Comparison of ENCODE assay signal across 40 mouse cellular contexts in the genomic region with DNA sequence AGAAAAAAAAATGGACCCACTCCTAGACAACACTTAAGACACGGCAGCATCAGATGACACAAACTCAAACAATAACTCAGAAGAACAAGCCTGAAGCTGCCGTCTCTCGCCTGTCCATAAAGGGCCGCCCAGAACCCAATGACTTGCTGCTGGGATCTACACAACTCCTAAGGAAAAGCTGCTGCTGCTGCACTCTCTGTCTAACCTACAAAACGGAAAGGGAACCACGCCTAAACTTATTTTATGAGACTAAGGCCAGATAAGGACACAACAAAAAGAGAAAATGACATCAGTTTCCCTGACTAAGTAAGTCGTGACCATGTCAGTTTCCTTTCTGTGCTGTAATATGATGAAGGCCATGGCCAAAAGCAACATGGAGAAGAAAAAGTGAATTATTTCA. TPM values are rescaled to one million over a fixed set of nuclear protein-coding genes. Genes with fewer than 3 reads are reported as not detected.
DNase-seq lines count a peak whose midpoint lies in the region; ATAC-seq lines count a peak whose summit lies in the region.
"Had no signal": no experiment of that assay in that cellular context is flagged by ENCODE, and none has a peak within 500 bp of the region (broad histone marks: within the 10 kb centered on the region; RNA-seq: fewer than 3 reads in every experiment).

No protein-coding gene starts in this region.

- peak; percentile 64 for DNase-seq in heart, adult 11 months
- no peak for DNase-seq in heart, embryonic 10.5 days (ENCODE audit: low spot score)
- peak; percentile 10 for DNase-seq in MEL-GATA-1-ER (ENCODE audit: extremely low read depth, low read depth)
- DNase-seq in right cerebral cortex, postnatal 10 days (ENCODE audit: low spot score in 2 of 2): no peak
- DNase-seq: adrenal gland, adult 8-10 months; B cell, adult 2 months; cerebellum, adult 8-10 months; cerebellum, postnatal 36 days; embryo, embryonic 11 days; gastrocnemius, postnatal 36 days; kidney, adult 8-10 months; kidney, postnatal 14 days; right cerebral cortex, postnatal 14 days; thymus, postnatal 14 days had no signal

- H3K9me3 ChIP-seq in heart, embryonic 10.5 days: no peaks in the 10 kb centered on the region
- no peaks in the 10 kb centered on the region for H3K9me3 ChIP-seq in heart, embryonic 16.5 days (replicated peaks; ENCODE audit: control insufficient read depth, low read length)
- H3K9me3 ChIP-seq in heart, embryonic 11.5 days (replicated peaks; ENCODE audit: control insufficient read depth, low read length): no peaks in the 10 kb centered on the region
- H3K9me3 ChIP-seq: embryonic facial prominence, embryonic 13.5 days; forebrain, embryonic 12.5 days; G1E; hindbrain, embryonic 15.5 days; midbrain, embryonic 13.5 days had no signal

- no peak overlapping the region for H3K4me3 ChIP-seq in heart, embryonic 10.5 days
- H3K4me3 ChIP-seq in heart, embryonic 16.5 days (ENCODE audit: low read length): no peak overlapping the region
- H3K4me3 ChIP-seq in heart, embryonic 11.5 days (ENCODE audit: low read depth, low read length): no peak overlapping the region
- H3K4me3 ChIP-seq: embryonic facial prominence, embryonic 13.5 days; erythroblast, embryonic 14.5 days; forebrain, embryonic 12.5 days; hindbrain, embryonic 15.5 days; layer of hippocampus, adult 2 months; midbrain, embryonic 13.5 days had no signal

- H3K27me3 ChIP-seq in heart, embryonic 10.5 days (ENCODE audit: insufficient read depth, poor library complexity, severe bottlenecking): no peaks in the 10 kb centered on the region
- no peaks in the 10 kb centered on the region for H3K27me3 ChIP-seq in heart, embryonic 16.5 days (ENCODE audit: control insufficient read depth, insufficient read depth, low read length)
- H3K27me3 ChIP-seq in heart, embryonic 11.5 days (ENCODE audit: control insufficient read depth, insufficient read depth, low read length): no peaks in the 10 kb centered on the region
- H3K27me3 ChIP-seq: CH12.LX; embryonic facial prominence, embryonic 13.5 days; forebrain, embryonic 12.5 days; hindbrain, embryonic 15.5 days; midbrain, embryonic 13.5 days had no signal

- H3K4me2 ChIP-seq in heart, embryonic 16.5 days (ENCODE audit: low read depth, low read length): no peak overlapping the region
- no peak overlapping the region for H3K4me2 ChIP-seq in heart, embryonic 11.5 days
- H3K4me2 ChIP-seq: embryonic facial prominence, embryonic 13.5 days; forebrain, embryonic 12.5 days; hindbrain, embryonic 15.5 days; midbrain, embryonic 13.5 days had no signal

- H3K27ac ChIP-seq in heart, embryonic 10.5 days: no peak overlapping the region
- H3K27ac ChIP-seq in heart, embryonic 16.5 days (ENCODE audit: low read length): peak overlapping the region; percentile 2; the same call in 1 of the 2 replicates
- H3K27ac ChIP-seq in heart, embryonic 11.5 days (ENCODE audit: low read depth, low read length): no peak overlapping the region
- H3K27ac ChIP-seq: embryonic facial prominence, embryonic 13.5 days; forebrain, embryonic 12.5 days; hindbrain, embryonic 15.5 days; midbrain, embryonic 13.5 days had no signal

- H3K36me3 ChIP-seq in heart, embryonic 10.5 days: peaks cover 48% of the 10 kb centered on the region
- peaks cover 13% of the 10 kb centered on the region for H3K36me3 ChIP-seq in heart, embryonic 16.5 days (ENCODE audit: control insufficient read depth, insufficient read depth)
- H3K36me3 ChIP-seq in heart, embryonic 11.5 days (ENCODE audit: control insufficient read depth, insufficient read depth, low read length): peaks cover 7% of the 10 kb centered on the region

- H3K9ac ChIP-seq in heart, embryonic 16.5 days (ENCODE audit: low read length): no peak overlapping the region
- no peak overlapping the region for H3K9ac ChIP-seq in heart, embryonic 11.5 days (ENCODE audit: low read depth, low read length)
- H3K9ac ChIP-seq: embryonic facial prominence, embryonic 13.5 days; forebrain, embryonic 12.5 days; hindbrain, embryonic 15.5 days; midbrain, embryonic 13.5 days had no signal

- WGBS in heart, embryonic 10.5 days: 79% methylated on average over 7 of the region's 7 CpGs
- 67% methylated on average over 7 of the region's 7 CpGs for WGBS in heart, embryonic 16.5 days
- 77% methylated on average over 7 of the region's 7 CpGs for whole genome bisulfite sequencing in heart, embryonic 11.5 days (ENCODE audit: insufficient replicate concordance)

- no peaks in the 10 kb centered on the region for H3K4me1 ChIP-seq in heart, embryonic 10.5 days
- H3K4me1 ChIP-seq in heart, embryonic 16.5 days (ENCODE audit: control insufficient read depth, insufficient read depth, low read length): no peaks in the 10 kb centered on the region
- no peaks in the 10 kb centered on the region; the same call in 1 of the 2 replicates for H3K4me1 ChIP-seq in heart, embryonic 11.5 days (ENCODE audit: control insufficient read depth, insufficient read depth, low read length)
- H3K4me1 ChIP-seq: embryonic facial prominence, embryonic 13.5 days; forebrain, embryonic 12.5 days; hindbrain, embryonic 15.5 days; midbrain, embryonic 13.5 days had no signal

- ATAC-seq in heart, embryonic 16.5 days (replicated peaks; ENCODE audit: extremely low read depth, insufficient read depth, low FRiP score): no peak
- no peak for ATAC-seq in heart, embryonic 11.5 days (replicated peaks; ENCODE audit: insufficient number of reproducible peaks, low FRiP score, low TSS enrichment)
- ATAC-seq in megakaryocyte progenitor cell, adult 5-6 weeks (replicated peaks; ENCODE audit: poor library complexity): peak; percentile 42
- ATAC-seq: activated CD4-positive, CD25-positive, alpha-beta regulatory T cell, adult 4 months; lung, postnatal 0 days; midbrain, embryonic 13.5 days had no signal

RNA-seq across cellular contexts. Expression of a gene that starts 5.7 kb away (rescaled TPM):
- polyA plus RNA-seq in heart, embryonic 10.5 days (2016; fragmentation: Nextera tagmentation; extraction: Ambion mirVana): not detected in 2 replicates
- not detected in 2 replicates for polyA plus RNA-seq in heart, embryonic 16.5 days (2015; fragmentation: Nextera tagmentation; extraction: Ambion mirVana)
- not detected in 2 replicates for polyA plus RNA-seq in heart, embryonic 11.5 days (2014; fragmentation: Nextera tagmentation; extraction: Ambion mirVana)
- not detected in 2 replicates for total RNA-seq in megakaryocyte progenitor cell, adult 5-6 weeks (2015)
- not detected in 2 replicates for total RNA-seq in megakaryocyte progenitor cell, adult 5-6 weeks (2017)
- total RNA-seq: adrenal gland, adult 8-10 months; CH12.LX; G1E; gastrocnemius, postnatal 36 days; hematopoietic stem cell, adult 5-6 weeks; layer of hippocampus, adult 2 months; layer of hippocampus, postnatal 36 days; left cerebral cortex, postnatal 10 days; liver, adult 2 months; megakaryocyte, adult 5-6 weeks; monocyte, adult 5-6 weeks; neutrophil, adult 5-6 weeks had no signal
- polyA plus RNA-seq: activated CD4-positive, CD25-positive, alpha-beta regulatory T cell, adult 4 months; embryonic facial prominence, embryonic 13.5 days; erythroblast, embryonic 14.5 days; forebrain, embryonic 12.5 days; frontal cortex, adult 2 months; G1E; hindbrain, embryonic 15.5 days; intestine, embryonic 14.5 days; limb, embryonic 11.5 days; liver, adult 2 months; liver, embryonic 16.5 days; lung, postnatal 0 days; midbrain, embryonic 13.5 days; spleen, adult 2 months; testis, adult 2 months had no signal

Comparison
In these comparisons a context has a peak if more than half of its experiments do, and no peak if none do; other contexts are left out.
1. DNase-seq: peak in heart, adult 11 months (single experiment) and MEL-GATA-1-ER (single experiment); none in heart, embryonic 10.5 days (single experiment) and right cerebral cortex, postnatal 10 days (0 of 2).